Mouse (Mus musculus) olfactory bulb, adult 2 months (tissue): ENCODE measurements around the gene Cand1. TPM values are rescaled to one million over a fixed set of nuclear protein-coding genes. Genes with fewer than 3 reads are reported as not detected.

Experiments used
- H3K27ac ChIP-seq: fragments of 200-500 bp; 2 replicates; pipeline ENCODE4 v1.5.1; 2012; ENCODE audit warnings: low read depth, low read length; ENCODE audit not compliant: insufficient read depth
- H3K4me1 ChIP-seq: fragments of 200-500 bp; 2 replicates; pipeline ENCODE4 v1.6.1; 2012; ENCODE audit warnings: low read length; ENCODE audit not compliant: control insufficient read depth, insufficient read depth
- H3K4me3 ChIP-seq: fragments of 200-500 bp; 2 replicates; pipeline ENCODE4 v1.5.1; 2012; ENCODE audit warnings: mild to moderate bottlenecking, low read depth, low read length, moderate library complexity; ENCODE audit not compliant: insufficient read depth
- CTCF ChIP-seq: fragments of 200-500 bp; IDR thresholded peaks from 2 replicates; pipeline ENCODE4 v1.5.1; 2012; ENCODE audit warnings: low read depth, mild to moderate bottlenecking, low read length, moderate library complexity; ENCODE audit not compliant: insufficient read depth
- POLR2A ChIP-seq: fragments of 200-500 bp; IDR thresholded peaks from 2 replicates; pipeline ENCODE4 v1.6.1; 2012; ENCODE audit warnings: mild to moderate bottlenecking, low read depth, low read length, moderate library complexity; ENCODE audit not compliant: insufficient read depth
- WGBS: fragments of 180-500 bp; shearing (Covaris S2); methylation state at CpG from one replicate; pipeline ENCODE4 v1.1.7; 2018; 5-methylcytosine and 5-hydroxymethylcytosine counted together
- polyA plus RNA-seq: library from polyadenylated mRNA; stranded (reverse); fragments of >200 nt; gene quantifications from 2 replicates; pipeline ENCODE4 v1.2.4, GENCODE M21; 2012; ENCODE audit warnings: low replicate concordance; ENCODE audit not compliant: missing spikeins, insufficient read depth, insufficient read length

The Cand1 gene
- polyA plus RNA-seq, 1 experiment = not detected

- no peak overlapping the region for H3K4me3 ChIP-seq
- no peak overlapping the region for H3K27ac ChIP-seq
- WGBS = 78% methylated on average over 4 of the region's 4 CpGs
- TF ChIP-seq CTCF = no peak
- no peak for TF ChIP-seq POLR2A
- H3K4me1 ChIP-seq = no peaks in the 10 kb centered on the region
Measured at GRCm38 (mm10) chr10:119257876-119258275, 18.0 kb upstream of the Cand1 start.

DNA sequence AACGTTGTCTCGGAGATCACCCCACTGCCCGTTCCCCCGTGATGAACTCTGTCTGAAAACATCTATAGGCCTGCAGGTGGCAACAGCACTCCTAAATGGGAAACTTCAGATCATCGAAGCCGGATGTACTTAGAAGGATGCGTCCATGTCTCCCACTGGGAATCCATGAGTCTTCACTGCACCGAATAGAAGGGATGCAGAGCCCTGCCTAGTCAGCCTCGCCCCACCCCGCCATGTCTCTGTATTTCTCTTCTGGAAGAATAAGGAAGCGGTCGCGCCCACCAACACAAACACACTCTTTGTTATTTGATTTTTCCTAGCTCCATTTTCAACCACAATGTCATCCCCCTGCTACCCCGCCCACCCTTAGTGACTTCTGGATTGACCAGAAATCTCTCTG is 4.3 kb upstream of the Cand1 start:
- no peak for TF ChIP-seq POLR2A
- no peak for TF ChIP-seq CTCF
- Histone ChIP-seq H3K4me3 (no peak overlapping the region), H3K4me1 (no peaks in the 10 kb centered on the region), H3K27ac (no peak overlapping the region)
- WGBS = 90% methylated on average over 14 of the region's 14 CpGs

DNA sequence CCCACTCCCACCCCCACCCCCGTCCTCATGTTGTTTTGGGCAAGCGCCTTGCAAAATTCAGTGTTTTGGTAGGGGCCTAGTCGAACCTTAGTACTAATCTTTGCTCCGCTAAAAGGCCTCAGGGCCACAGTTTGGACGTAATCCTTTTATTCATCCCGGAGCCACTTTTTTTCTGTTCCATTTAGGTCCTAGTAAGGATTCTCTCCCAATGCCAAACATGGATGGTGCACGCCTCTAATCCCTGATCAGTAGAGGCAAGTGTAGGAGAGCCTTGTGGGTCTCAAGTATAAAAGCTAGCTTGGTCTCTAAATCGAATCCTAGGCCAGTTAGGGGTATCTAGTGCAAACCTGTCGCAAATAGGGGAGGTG is 851 bp upstream of the Cand1 start:
- Histone ChIP-seq H3K27ac (peak overlapping the region; percentile 90), H3K4me1 (peaks cover 5% of the 10 kb centered on the region)
- WGBS = 1% methylated on average over 9 of the region's 9 CpGs

DNA sequence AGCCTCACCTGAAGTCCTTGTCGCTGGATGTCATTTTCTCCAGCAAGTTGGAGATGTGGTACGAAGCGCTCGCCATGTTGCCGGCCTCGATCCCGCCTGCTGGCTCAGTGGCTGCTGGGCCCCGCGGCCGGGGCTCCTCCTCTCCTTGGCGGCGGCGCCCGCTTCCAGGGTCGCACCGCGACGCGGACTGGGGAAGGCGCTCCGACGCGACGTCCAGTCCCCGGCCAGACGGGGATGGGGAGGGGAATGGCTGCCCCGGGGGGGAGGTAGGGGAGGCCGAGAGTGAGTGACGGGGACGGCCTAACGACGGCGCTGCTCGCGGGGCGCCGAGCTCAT is 254 bp downstream of the Cand1 start:
- peaks cover 5% of the 10 kb centered on the region for H3K4me1 ChIP-seq
- TF ChIP-seq POLR2A (no peak; the same call in 1 of the 2 replicates), CTCF (no peak)
- peak overlapping the region; percentile 77 for H3K27ac ChIP-seq
- peak overlapping the region; percentile 87 for H3K4me3 ChIP-seq
- under 1% methylated on average over 37 of the region's 37 CpGs for WGBS

More for the DNA sequence above, 851 bp upstream of the Cand1 start:
- H3K4me3 ChIP-seq = peak overlapping the region; percentile 66
- no peak for TF ChIP-seq POLR2A
- TF ChIP-seq CTCF = no peak

DNA sequence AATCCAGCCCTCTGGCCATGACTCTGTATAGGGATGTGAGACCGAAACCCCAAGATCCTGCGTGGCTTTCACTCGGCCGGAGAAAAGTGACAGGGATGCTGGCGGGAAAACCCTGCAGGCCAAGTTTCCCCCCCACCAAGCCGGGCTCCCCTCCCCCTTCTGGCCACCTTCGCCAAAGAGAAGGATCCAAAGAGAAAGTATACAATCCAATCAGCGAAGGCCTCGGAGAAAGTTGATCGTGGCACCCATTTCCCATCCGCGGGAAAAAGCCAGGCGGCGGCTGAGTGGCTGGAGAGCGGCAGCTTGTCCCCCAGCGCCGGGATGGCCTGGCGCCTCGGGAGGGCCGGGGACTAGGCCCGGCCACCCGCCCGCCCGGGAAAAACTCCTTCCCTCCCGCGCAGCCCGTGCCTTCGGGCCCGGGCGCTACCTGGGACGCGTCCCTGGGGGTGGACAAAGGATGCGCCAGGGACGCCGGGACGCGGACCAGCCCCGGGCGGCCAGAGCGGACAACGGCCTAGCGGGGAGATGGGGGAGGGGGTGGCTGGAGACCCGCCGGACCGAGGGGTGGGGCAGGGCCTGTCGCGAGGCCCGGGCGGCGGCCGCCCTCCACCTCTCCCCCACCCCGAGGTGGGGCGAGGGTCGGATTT is 747 bp downstream of the Cand1 start:
- H3K27ac ChIP-seq = peak overlapping the region; percentile 77
- peak overlapping the region; percentile 87 for H3K4me3 ChIP-seq
- under 1% methylated on average over 53 of the region's 54 CpGs for WGBS
- TF ChIP-seq POLR2A = no peak
- no peak for TF ChIP-seq CTCF
- peaks cover 5% of the 10 kb centered on the region for H3K4me1 ChIP-seq

DNA sequence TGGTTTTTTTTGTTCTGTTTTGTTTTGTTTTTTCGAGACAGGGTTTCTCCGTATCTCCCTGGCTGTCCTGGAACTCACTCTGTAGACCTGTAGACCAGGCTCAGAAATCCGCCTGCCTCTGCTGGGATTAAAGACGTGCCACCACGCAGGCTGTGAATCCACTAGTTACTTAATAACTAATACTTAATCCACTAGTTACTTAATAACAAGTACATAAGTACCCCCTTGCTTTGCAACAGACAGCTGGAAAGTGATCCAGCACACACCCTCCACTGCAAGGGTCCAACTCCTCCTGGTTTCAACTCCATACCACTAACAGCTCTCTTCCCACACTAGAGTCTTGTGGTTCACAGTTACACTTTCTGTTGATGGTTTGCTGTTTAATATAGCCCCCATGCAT is 8.3 kb downstream of the Cand1 start:
- 55% methylated on average over 5 of the region's 5 CpGs for WGBS
- Histone ChIP-seq H3K27ac (no peak overlapping the region), H3K4me1 (peaks cover 7% of the 10 kb centered on the region; the same call in 1 of the 2 replicates), H3K4me3 (no peak overlapping the region)
- no peak for TF ChIP-seq POLR2A
- no peak for TF ChIP-seq CTCF

- 69% methylated on average over 4 of the region's 4 CpGs for WGBS
- Histone ChIP-seq H3K4me1 (peaks cover 7% of the 10 kb centered on the region; the same call in 1 of the 2 replicates), H3K4me3 (no peak overlapping the region), H3K27ac (no peak overlapping the region)
- TF ChIP-seq CTCF (no peak), POLR2A (no peak)
Measured at GRCm38 (mm10) chr10:119230703-119231102, 9.2 kb downstream of the Cand1 start.

DNA sequence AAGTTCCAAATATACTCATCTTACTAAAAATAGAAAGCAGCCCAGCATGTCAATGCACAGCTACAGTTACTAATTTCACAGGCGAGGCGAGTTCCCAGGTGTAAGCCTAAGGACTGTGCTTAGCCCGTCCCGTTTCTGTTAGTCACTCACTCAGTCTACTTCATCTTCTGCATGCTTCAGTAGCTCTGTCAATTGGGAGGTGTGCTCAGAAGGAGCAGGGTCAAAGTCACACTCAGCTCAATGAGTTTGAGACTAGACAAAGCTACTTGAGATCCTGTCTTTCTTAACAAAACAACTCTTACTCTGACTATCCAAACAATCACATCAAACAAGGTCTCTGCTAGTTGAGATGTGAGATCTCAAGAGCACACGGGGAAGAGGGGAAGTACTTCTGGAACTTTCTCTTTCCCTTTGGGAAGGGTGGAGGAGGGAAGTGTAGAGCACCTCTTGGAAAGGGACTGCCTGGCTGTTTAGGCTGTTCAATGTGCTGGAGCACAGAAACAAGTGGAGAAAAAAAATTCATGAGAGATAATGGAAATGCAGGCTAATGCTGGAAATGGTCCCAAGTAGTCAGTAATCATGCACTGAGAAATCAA is 9.7 kb downstream of the Cand1 start:
- 52% methylated on average over 5 of the region's 5 CpGs for WGBS
- no peak for TF ChIP-seq CTCF
- TF ChIP-seq POLR2A = no peak
- H3K4me3 ChIP-seq = no peak overlapping the region
- peaks cover 7% of the 10 kb centered on the region; the same call in 1 of the 2 replicates for H3K4me1 ChIP-seq
- H3K27ac ChIP-seq = no peak overlapping the region

DNA sequence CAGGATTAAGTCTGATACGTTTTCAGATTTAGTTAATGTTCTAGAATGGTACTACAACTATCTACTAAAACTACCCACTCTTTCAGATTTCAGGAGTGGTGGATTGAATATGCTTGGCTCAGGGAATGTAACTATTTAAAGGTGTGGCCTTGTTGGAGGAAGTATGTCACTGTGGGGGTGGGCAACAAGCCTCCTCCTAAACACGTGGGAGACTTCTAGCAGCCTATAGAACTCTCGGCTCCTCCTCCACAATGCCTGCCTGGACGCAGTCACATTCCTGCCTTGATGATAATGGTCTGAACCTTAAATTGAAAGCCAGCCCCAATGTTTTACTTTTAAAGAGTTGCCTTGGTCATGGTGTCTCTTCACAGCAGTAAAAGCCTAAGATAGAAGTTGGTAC is 16.2 kb downstream of the Cand1 start:
- Histone ChIP-seq H3K27ac (no peak overlapping the region), H3K4me3 (no peak overlapping the region), H3K4me1 (peaks cover 8% of the 10 kb centered on the region)
- WGBS = 72% methylated on average over 4 of the region's 4 CpGs
- TF ChIP-seq CTCF = no peak
- no peak for TF ChIP-seq POLR2A
